Mouse (Mus musculus) intestine, postnatal 0 days (tissue): Measurements from ENCODE around the gene Sowahb. TPM values are rescaled to one million over a fixed set of nuclear protein-coding genes. Genes with fewer than 3 reads are reported as not detected.

Experiments
- ATAC-seq: fragments of 200-750 bp; cut with Nextera tagmentation; 2 replicates; pipeline ENCODE4 v1.8.0; 2017; ENCODE audit warnings: mild to moderate bottlenecking, moderate TSS enrichment, moderate library complexity
- H3K27ac ChIP-seq: fragments of 300-500 bp; sonication (generic); 2 replicates; pipeline ENCODE4 v1.5.1; 2014; ENCODE audit warnings: mild to moderate bottlenecking, low read depth, low read length, moderate library complexity
- H3K27me3 ChIP-seq: fragments of 300-500 bp; sonication (generic); replicated peaks from 2 replicates; pipeline ENCODE4 v1.6.1; 2014; ENCODE audit warnings: low read length, mixed read lengths; ENCODE audit not compliant: control insufficient read depth, insufficient read depth
- H3K36me3 ChIP-seq: fragments of 300-500 bp; sonication (generic); 2 replicates; pipeline ENCODE4 v1.6.1; 2014; ENCODE audit warnings: mild to moderate bottlenecking, moderate library complexity; ENCODE audit not compliant: control insufficient read depth, insufficient read depth
- H3K4me1 ChIP-seq: fragments of 300-500 bp; sonication (generic); replicated peaks from 2 replicates; pipeline ENCODE4 v1.6.1; 2014; ENCODE audit warnings: antibody characterized with exemption, low read length, mixed read lengths; ENCODE audit not compliant: control insufficient read depth, insufficient read depth
- H3K4me2 ChIP-seq: fragments of 300-500 bp; sonication (generic); replicated peaks from 2 replicates; pipeline ENCODE4 v1.6.1; 2014; ENCODE audit warnings: low read depth, mild to moderate bottlenecking, moderate library complexity
- H3K4me3 ChIP-seq: fragments of 300-500 bp; sonication (generic); 2 replicates; pipeline ENCODE4 v1.5.1; 2014; ENCODE audit warnings: low read depth, low read length
- H3K9ac ChIP-seq: fragments of 300-500 bp; sonication (generic); 2 replicates; pipeline ENCODE4 v1.6.1; 2014; ENCODE audit warnings: mild to moderate bottlenecking, low read depth, low read length
- H3K9me3 ChIP-seq: fragments of 300-500 bp; sonication (generic); 2 replicates; pipeline ENCODE4 v1.6.1; 2016; ENCODE audit warnings: mixed run types; ENCODE audit not compliant: control insufficient read depth
- CTCF ChIP-seq: sonication (generic); IDR thresholded peaks from 2 replicates; pipeline ENCODE4 v1.5.1; 2016; ENCODE audit warnings: low read depth, mild to moderate bottlenecking, control low read depth, antibody characterized with exemption, moderate library complexity
- WGBS: fragments of 180-500 bp; shearing (Covaris S2); extraction: QIAGEN DNeasy Blood & Tissue Kit; methylation state at CpG from one replicate; pipeline ENCODE4 v1.1.7; 2014; 5-methylcytosine and 5-hydroxymethylcytosine counted together
- polyA plus RNA-seq: library from polyadenylated mRNA; unstranded; fragments of >200 nt; fragmentation: Nextera tagmentation; extraction: Ambion mirVana; gene quantifications from 2 replicates; pipeline ENCODE4 v1.2.1, GENCODE M21; 2015

The Sowahb gene
- polyA plus RNA-seq, 1 experiment from 2014 or later, result 16.1 TPM

DNA sequence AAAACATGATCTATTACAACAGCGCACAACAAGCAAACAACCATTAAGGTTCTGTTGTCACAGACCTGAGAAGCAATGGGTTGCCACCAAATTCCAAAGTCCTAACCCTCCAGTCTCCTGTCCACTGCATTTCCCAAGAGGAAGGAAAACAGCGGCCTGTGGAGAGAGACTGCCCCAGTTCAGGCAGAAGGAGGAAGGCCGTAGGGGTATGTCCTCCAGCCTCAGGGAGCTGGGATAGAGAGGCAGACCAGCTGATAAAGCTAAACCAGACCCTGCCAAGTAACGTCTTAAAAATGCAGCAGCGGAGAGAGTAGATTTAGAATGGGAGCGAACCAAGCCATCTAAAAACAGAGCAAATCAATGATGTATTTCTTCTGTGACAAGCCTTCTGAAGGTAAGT lies 44.8 kb downstream of the Sowahb start:
- H3K4me2 ChIP-seq, result no peak overlapping the region
- ATAC-seq, result no peak
- WGBS, result 65% methylated on average over 6 of the region's 6 CpGs
- H3K4me3 ChIP-seq, result no peak overlapping the region
- no peak for TF ChIP-seq CTCF
- H3K9me3 ChIP-seq, result no peaks in the 10 kb centered on the region
- peaks cover 8% of the 10 kb centered on the region for H3K4me1 ChIP-seq
- H3K27ac ChIP-seq, result peak overlapping the region; percentile 68
- H3K27me3 ChIP-seq, result no peaks in the 10 kb centered on the region
- H3K36me3 ChIP-seq, result no peaks in the 10 kb centered on the region
- no peak overlapping the region for H3K9ac ChIP-seq

- H3K9ac ChIP-seq, result no peak overlapping the region
- H3K9me3 ChIP-seq, result no peaks in the 10 kb centered on the region
- ATAC-seq, result no peak
- H3K36me3 ChIP-seq, result no peaks in the 10 kb centered on the region
- no peaks in the 10 kb centered on the region for H3K27me3 ChIP-seq
- no peak overlapping the region for H3K4me3 ChIP-seq
- no peak overlapping the region for H3K4me2 ChIP-seq
- TF ChIP-seq CTCF, result no peak
- 51% methylated on average over 5 of the region's 5 CpGs for WGBS
- H3K4me1 ChIP-seq, result peaks cover 8% of the 10 kb centered on the region
- H3K27ac ChIP-seq, result no peak overlapping the region
Observed at GRCm38 (mm10) chr5:92998494-92999016, 46.3 kb downstream of the Sowahb start.

- Histone ChIP-seq H3K36me3 (no peaks in the 10 kb centered on the region), H3K27ac (peak overlapping the region; percentile 65), H3K4me2 (no peak overlapping the region), H3K27me3 (no peaks in the 10 kb centered on the region), H3K4me3 (no peak overlapping the region), H3K4me1 (peaks cover 8% of the 10 kb centered on the region), H3K9ac (no peak overlapping the region), H3K9me3 (no peaks in the 10 kb centered on the region)
- no peak for ATAC-seq
- 0 out of 2 replicates have a peak, but pooled peaks have one; percentile 8 for TF ChIP-seq CTCF
- 51% methylated on average over 5 of the region's 5 CpGs for WGBS
Observed at GRCm38 (mm10) chr5:92997428-92998120, 47.2 kb downstream of the Sowahb start.

DNA sequence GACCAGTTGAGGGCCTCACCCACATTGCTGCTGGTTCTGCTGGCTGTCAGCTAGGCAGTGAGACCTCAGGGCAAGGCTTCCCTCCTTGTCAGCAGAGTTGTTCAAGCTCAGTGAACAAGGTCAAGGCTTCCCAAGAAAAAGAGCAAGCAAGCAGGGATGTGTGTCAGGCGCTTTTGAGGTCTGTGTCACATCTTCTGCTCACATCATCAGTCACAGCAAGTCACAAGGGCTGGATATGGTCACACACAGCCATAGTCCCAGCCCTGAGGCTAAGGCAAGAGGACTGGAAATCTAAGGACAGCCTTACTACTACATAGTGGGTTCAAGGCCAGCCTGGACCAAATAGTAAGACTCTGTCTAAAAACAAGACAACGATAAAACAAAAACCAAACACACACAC lies 50.0 kb downstream of the Sowahb start:
- H3K36me3 ChIP-seq, result no peaks in the 10 kb centered on the region
- no peak overlapping the region for H3K4me2 ChIP-seq
- peak; percentile 40 for ATAC-seq
- no peaks in the 10 kb centered on the region for H3K27me3 ChIP-seq
- H3K9me3 ChIP-seq, result no peaks in the 10 kb centered on the region
- no peak for TF ChIP-seq CTCF
- H3K4me3 ChIP-seq, result no peak overlapping the region
- no peak overlapping the region for H3K9ac ChIP-seq
- H3K4me1 ChIP-seq, result 0 out of 2 replicates have a peak, but pooled peaks cover 4% of the 10 kb centered on the region
- WGBS, result 73% methylated on average over 2 of the region's 2 CpGs
- H3K27ac ChIP-seq, result peak overlapping the region; percentile 81

DNA sequence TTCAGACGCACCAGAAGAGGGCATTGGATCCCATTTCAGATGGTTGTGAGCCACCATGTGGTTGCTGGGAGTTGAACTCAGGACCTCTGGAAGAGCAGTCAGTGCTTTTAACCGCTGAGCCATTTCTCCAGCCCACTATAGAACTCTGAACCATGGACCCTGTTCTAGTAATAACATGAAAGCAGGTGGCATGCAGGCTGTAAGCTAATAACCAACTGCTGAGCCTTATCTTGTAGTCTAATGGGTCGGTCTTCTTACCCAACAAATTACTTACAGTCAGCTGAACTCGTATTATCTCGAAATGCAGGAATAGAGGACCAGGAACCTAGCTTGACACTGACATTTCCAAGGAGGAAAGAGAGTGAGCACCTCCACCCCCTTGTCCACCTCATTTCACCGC lies 50.5 kb downstream of the Sowahb start:
- Histone ChIP-seq H3K4me3 (no peak overlapping the region), H3K4me2 (no peak overlapping the region), H3K4me1 (0 out of 2 replicates have a peak, but pooled peaks cover 4% of the 10 kb centered on the region), H3K36me3 (no peaks in the 10 kb centered on the region), H3K27me3 (no peaks in the 10 kb centered on the region), H3K27ac (peak overlapping the region; percentile 81), H3K9ac (no peak overlapping the region), H3K9me3 (no peaks in the 10 kb centered on the region)
- ATAC-seq, result peak; percentile 87
- WGBS, result 53% methylated on average over 6 of the region's 6 CpGs
- TF ChIP-seq CTCF, result peak; percentile 28

- Histone ChIP-seq H3K27ac (no peak overlapping the region), H3K4me2 (no peak overlapping the region), H3K9me3 (no peaks in the 10 kb centered on the region), H3K4me1 (0 out of 2 replicates have a peak, but pooled peaks cover 4% of the 10 kb centered on the region), H3K36me3 (no peaks in the 10 kb centered on the region), H3K4me3 (no peak overlapping the region), H3K9ac (no peak overlapping the region), H3K27me3 (no peaks in the 10 kb centered on the region)
- 70% methylated on average over 3 of the region's 3 CpGs for WGBS
- TF ChIP-seq CTCF, result no peak
- no peak for ATAC-seq
Observed at GRCm38 (mm10) chr5:92992106-92992505, 52.7 kb downstream of the Sowahb start.

Other genes with a start within 250 kb of the Sowahb start
- 39.2 and 40.9 TPM in 2 replicates for gene Sept11, start 48.4 kb upstream of the Sowahb start, polyA plus RNA-seq
- 68.1 and 71.0 TPM in 2 replicates for gene Ccni, start 161.5 kb upstream of the Sowahb start, polyA plus RNA-seq
- 1.0 and 1.3 TPM in 2 replicates for gene 2010109A12Rik, start 161.5 kb upstream of the Sowahb start, polyA plus RNA-seq
- gene Ccng2, start 222.2 kb upstream of the Sowahb start, polyA plus RNA-seq, result 28.0 and 34.5 TPM in 2 replicates